Mouse (Mus musculus) adrenal gland, postnatal 14 days (tissue): ENCODE measurements at regions not wholly inside any gene's neighbourhood (a gene's known extent, or its start where the extent isn't known, plus 50 kb on each side); places are given as distances from the start of the nearest gene placed in this dataset.

Experiments used
- DNase-seq: peaks from one replicate; pipeline ENCODE4 v3.0.0; 2021; ENCODE audit warnings: mixed read lengths

- no peak for DNase-seq
Observed at GRCm38 (mm10) chr2:40149186-40149585, 922.9 kb upstream of the Ppp6c start.

- DNase-seq: peak; percentile 7
Observed at GRCm38 (mm10) chr2:40127615-40128014, 901.4 kb upstream of the Ppp6c start.

- DNase-seq: no peak
Observed at GRCm38 (mm10) chr2:40119176-40119575, 892.9 kb upstream of the Ppp6c start.

GRCm38 (mm10) chr2:40114435-40114834 lies 888.2 kb upstream of the Ppp6c start:
- DNase-seq: no peak
